Mouse (Mus musculus) embryonic fibroblast, embryonic 13.5 days (primary cell): ENCODE data around the gene Ntm.

Experiments
- CTCF ChIP-seq: IDR thresholded peaks from 2 replicates; pipeline ENCODE4 v1.5.1; 2011; ENCODE audit warnings: mild to moderate bottlenecking, control low read depth, low read length, moderate library complexity, borderline replicate concordance; ENCODE audit not compliant: insufficient read depth
- POLR2A ChIP-seq: IDR thresholded peaks from 2 replicates; pipeline ENCODE4 v1.6.1; 2011; ENCODE audit warnings: low read depth, mild to moderate bottlenecking, control low read depth, low read length, moderate library complexity

DNA sequence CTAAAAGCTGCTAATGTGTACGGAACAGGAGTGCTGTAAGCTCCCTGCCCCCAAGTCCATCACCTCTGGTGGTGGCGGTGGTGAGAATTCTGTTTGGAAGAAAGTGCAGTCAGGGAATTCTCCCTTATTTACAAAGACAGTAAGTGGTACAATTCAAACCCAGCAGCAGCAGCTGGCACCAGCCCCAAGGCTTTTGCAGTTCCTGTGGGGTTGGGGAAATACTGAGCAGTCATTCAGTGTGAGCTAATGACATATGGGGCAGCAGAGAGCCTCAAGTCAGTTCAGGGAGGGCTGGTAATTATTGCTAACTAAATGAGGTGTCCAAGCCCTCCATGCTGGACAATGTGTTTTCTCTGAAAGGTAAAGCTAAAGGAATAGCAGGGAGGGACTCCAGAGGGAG, 446.3 kb downstream of the Ntm start:
- TF ChIP-seq POLR2A (no peak), CTCF (no peak)
